Mouse (Mus musculus) cerebellum, adult 2 months (tissue): ENCODE results near the gene Armh3.

Experiments used
- CTCF ChIP-seq: fragments of 200-500 bp; IDR thresholded peaks from 2 replicates; pipeline ENCODE4 v1.5.1; 2011; ENCODE audit warnings: low read depth, mild to moderate bottlenecking, control low read depth, low read length, moderate library complexity, borderline replicate concordance; ENCODE audit not compliant: insufficient read depth
- POLR2A ChIP-seq: fragments of 200-500 bp; IDR thresholded peaks from 2 replicates; pipeline ENCODE4 v1.6.1; 2011; ENCODE audit warnings: low read length, control low read depth, borderline replicate concordance; ENCODE audit not compliant: insufficient read depth

- no peak for TF ChIP-seq CTCF
- no peak for TF ChIP-seq POLR2A
Measured at GRCm38 (mm10) chr19:45775486-45775885, 222.8 kb downstream of the Armh3 start.
